Mouse (Mus musculus) left cerebral cortex, adult 11 months (tissue): ENCODE results near the gene Nsf.

Experiments
- DNase-seq: peaks from one replicate; pipeline ENCODE4 v3.0.0; 2022; ENCODE audit warnings: low spot score

Nsf gene

DNA sequence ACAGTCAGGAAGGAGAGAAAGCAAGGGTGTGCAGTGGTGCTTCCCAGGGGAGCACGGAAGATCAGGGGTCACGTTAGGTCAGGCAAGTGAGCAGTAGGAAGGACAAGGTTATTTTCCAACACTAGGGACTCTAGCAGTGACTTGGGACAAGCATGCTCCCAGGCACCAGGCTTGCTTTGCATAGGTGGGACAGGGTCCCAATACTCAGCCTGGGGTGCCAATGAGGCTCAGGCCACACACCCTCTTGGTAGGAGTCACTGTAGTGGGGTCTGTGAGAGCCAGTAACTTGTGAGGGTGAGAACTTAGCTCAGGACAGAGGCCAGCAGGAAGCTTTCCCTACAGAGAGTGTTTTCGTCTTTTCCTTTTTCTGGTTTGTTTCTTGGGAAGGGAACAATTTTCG is 121.5 kb downstream of the Nsf start:
- DNase-seq: no peak

DNA sequence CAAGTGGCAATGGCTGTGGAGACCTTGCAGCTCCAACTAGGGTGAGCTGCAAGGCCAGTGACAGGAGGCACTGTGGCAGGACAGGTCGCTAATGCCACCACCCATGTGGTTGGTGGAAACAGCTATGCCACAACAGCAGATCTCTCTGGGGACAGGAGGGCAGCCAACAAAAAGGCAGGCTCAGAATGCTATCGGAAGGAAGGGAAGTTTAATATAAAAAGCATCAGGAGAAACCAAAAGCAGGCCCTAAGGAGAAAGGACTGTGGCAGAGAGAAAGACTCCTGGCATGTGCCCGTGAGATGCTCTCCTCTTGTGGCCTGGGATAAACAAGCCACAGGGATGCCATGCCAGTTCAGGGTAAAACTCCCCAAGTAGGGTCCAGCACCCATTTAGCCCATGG is 122.1 kb downstream of the Nsf start:
- no peak for DNase-seq

DNA sequence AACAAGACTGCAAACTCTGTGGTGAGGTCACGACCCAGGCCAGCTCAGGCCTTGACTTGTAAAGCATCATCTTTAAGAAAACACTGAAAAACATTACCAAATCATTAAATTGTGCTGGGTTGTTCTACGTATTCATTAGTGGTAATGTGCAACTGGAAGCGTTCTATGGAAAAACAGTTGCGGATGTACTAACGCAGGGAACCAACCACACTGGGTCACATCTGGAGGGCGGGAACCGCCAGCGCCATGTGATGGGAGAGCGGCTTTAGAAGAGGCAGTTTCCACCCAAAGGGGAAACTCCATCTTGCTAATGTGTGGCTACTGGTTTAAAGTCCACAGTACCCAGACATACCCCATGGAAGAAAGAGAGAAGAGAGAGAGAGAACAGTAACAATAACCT is 123.4 kb downstream of the Nsf start:
- no peak for DNase-seq

DNA sequence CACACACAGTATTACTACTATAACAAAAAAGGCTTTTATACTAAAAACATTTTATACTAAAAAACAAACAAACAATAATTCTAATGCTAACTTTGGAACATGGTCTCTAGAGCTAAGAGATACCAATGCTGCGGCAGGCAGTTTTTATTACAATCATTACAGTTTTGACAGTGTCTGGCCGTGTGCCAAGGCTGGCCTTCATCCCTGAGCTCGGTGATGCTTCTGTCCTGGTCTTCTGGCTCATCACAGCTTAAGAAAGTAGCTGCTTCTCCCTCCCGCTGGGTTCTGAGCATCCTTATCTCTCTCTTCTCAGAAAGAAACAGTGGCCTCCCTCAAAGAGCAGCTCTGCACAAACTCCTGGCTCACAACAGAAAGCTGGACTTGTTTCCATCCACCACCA is 123.9 kb downstream of the Nsf start:
- no peak for DNase-seq

DNA sequence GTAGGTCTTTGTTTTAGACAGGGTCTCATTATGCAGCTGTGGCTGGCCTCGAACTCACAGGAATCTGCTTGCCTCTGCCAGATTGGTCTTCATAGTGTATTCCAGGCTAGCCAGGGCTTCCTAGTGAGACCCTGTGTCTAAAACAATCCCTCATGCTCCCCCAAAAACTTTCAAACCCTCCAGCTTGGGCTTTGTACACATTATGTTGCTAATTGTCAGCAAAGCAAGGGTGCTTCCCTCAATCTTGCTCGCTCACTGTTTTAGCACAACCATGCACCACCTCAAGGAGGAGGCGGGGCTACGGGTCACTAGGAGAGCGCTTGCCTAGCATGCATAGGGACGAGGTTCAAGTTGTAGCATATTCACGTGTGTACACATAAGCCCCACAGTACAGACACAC is 125.0 kb downstream of the Nsf start:
- no peak for DNase-seq

DNA sequence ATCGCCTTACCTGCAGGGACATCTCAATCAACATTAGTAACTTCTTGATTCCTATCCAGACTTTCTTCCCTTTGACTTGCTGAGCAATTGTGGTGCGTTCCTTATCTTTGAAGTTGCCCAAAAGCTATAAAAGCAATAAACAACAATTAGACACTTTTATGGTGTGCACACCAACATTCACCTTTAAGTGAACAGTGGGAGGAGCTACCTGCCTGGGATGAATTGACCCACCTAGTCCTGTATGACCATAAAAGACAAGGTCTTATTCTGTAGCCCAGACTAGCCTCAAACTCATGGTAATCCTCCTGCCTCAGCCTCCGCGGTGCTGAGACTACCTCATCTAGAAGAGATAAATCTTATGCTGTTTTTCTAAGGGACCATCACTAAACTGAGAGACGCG is 126.7 kb downstream of the Nsf start:
- DNase-seq: no peak

DNA sequence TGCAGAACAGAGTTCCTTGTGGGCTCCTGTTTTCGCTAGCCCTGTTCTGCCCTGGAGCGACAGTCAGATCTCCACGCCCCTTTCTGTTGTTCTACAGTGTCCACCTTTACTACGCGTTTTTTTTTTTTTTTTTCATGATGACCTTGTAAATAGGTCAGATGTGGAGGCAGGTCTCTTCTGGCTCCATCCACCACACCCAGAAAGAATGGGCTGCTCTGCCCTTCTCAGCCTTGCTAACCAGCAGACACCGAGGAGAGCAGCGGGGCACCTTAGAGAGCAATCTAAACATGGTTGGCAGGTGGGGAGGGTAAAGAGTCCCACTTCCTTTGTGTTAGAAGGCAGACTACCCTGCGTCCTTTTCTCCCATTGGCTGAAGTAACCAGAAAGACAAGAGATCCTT is 137.1 kb downstream of the Nsf start:
- DNase-seq: no peak

DNA sequence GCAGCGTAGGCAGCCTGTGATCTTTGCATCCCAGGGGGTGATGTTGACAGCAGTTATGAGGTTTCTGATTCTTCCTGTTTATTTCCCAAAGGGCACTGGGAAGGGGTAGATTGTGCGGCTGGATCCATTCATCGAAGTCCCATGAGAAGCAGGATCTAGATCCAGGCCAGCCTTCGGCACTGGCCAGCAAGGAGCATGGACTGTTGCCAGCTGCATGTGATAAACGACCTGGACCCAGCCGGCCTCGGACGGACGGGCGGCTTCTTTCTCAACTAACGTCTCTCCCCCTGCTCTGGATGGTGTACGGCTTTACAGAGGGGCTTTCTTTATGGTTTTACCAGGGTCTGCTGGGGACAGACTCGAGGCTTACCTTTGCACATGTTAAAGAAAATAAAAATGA is 137.9 kb downstream of the Nsf start:
- no peak for DNase-seq

DNA sequence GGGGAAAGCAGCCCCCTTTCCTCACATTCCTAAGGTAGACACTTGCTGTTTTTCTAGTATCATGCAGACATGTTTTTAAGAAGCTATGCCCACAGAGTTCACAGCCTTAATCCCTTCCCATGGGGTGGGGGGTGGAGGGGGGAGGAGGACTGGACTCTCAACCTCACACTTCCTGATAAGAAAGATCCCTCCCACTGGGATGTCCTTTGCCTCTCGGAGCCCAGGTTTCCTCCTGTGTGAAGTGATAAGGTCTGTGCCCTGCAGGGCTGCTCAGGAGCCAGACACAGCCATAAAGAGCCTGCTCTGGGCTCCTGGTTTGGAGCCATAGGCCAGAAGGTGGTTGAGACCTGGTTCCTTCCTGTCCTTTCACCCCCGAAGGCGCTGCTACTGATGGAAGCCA is 139.0 kb downstream of the Nsf start:
- DNase-seq: no peak

DNA sequence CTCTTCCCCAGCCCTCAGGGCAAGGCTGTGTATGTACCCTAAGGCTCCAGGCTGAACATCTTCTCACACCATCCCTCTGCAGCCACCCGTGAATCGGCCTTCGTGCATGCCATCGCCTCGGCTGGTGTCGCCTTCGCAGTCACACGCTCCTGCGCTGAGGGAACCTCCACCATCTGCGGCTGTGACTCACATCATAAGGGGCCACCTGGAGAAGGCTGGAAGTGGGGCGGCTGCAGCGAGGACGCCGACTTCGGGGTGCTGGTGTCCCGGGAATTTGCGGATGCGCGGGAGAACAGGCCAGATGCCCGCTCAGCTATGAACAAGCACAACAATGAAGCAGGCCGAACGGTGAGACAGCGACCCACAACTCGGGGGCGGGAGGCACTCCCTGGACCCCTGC is 142.6 kb downstream of the Nsf start:
- DNase-seq: no peak

DNA sequence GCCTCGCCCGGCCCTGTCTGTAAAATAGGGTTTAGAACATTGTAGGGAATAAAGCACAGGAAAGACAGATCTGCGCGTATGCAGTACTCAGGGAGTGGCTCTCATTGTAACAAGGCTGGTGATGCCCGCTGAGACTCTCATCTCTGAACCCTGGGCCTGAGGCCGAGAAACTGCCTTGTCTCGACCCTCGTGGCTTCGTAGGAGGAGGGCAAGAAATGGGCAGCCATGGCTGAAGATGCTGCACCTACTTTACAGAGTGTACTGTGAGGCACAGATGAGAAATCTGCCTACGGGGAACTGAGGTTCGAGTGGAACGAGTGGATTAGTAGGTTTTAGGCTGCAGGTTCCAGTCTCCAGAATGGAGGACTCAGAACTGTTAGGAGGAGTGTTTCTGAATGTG is 143.2 kb downstream of the Nsf start:
- DNase-seq: no peak

DNA sequence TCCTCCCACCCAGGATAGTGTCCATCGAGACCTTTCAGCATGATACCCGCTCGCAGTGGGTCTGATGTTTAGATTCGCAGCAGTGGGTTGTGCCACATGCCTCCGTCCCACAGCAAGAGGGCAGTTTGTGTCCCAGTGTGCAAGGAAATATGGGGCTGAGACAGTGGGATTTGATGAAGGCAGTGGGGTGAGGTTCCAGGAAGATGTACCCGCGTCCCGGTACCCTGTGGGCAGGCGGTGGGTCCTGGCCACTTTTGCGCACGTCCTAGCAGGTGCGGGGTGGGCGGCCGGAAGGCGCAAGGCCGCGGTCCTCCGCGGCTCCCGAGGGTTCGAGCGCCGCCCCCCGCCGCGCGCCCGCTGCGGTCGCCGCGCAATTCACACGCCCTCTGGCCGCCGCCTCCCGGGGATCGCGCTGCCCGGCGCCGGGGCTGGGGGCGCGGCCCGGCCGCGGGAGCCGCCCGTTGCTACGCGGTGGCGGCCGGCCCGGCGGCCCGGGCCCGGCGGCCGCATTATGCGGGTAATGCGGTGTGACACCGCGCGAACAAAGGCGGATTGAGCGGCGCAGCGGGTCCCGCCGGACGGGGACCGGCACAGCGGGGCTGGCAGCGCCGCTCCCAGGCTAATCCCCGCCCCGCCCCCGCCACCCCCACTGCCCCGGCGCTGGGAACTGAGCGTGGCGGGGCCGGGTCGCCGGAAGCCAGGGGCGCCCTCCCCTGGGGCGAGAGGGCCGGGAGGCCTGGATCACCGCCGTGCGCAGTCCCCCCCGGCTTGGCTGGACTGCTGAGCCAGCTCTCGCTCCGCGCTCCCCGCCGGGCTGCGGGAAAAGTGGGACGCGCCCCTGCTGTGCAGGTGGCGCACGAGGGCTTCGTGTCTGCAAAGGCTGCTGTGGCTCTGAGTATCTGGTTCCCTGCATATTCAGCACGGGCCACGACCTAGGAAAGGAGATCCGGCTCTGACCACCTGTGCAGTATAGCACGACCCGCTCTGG is 144.0 kb downstream of the Nsf start:
- DNase-seq: no peak

DNA sequence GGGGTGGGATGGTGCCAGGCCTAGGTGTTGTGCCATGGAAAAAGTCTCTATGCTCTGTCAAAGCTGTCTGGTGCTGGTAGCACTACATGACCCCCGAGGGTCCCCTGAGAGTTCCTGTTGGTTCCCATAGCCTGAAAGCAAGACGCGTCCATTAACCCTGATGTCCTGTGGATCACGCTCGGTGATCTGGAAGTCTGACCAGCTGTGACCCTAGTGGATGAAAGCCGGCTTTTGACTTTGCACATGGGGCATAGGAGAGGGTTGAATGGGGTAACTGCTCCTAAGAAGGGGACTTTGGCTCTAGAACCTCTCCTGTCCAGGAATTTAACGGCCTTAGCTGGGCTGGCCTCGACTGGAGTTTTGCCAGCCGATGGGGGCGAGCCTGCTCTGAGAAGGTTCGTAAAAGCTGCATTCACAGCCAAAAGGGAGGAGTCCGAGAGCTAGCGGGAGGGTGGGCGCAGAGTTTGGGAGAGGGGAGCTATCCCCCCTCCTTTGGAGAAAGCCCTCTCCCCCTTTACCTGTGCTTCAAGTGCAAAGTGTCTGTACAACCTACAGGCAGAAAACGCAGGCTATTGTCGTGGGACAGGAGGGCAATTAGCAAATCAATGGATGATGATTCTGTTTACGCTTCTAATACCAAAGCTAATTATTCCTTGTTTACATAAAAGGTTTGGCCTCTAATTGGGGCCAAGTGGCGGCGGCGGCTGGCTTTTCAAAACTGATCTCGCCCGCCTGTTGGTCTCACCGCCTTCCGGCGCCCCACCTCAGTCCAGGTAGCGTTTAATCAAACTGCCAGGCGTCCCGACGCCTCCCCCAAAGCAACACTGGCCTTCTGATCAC is 144.9 kb downstream of the Nsf start:
- no peak for DNase-seq

DNA sequence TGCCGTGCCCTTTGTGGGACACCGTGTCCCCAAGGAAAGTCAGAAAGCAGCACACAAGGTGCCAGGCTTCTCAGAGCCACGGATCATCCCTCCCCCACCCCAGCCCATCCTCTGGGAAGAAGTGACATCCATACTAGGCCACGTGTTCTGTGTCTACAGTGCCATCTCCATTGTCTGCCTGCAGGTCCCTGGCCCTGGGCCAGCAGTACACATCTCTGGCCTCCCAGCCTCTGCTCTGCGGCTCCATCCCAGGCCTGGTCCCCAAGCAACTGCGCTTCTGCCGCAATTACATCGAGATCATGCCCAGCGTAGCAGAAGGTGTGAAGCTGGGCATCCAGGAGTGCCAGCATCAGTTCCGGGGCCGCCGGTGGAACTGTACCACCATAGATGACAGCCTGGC is 145.9 kb downstream of the Nsf start:
- DNase-seq: peak; percentile 39

DNA sequence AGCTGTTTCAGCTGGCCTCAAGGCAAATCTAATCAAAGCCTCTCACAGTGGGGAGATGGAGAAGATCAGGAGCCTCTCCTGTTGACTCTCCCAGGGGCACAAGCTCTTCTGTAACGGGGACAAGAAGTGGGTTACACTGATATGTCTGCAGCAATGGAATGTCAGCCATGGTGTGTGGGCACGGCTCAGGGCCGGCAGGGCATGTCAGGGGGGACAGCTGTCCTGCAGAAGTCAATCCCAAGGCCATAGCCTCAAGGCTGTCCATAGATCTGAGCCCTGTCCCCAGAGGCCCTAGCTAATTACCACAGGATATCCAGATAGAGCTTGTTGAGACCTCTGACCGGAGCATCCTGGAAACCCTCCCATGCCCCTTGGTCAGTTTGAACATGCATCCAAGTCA is 149.1 kb downstream of the Nsf start:
- DNase-seq: no peak

DNA sequence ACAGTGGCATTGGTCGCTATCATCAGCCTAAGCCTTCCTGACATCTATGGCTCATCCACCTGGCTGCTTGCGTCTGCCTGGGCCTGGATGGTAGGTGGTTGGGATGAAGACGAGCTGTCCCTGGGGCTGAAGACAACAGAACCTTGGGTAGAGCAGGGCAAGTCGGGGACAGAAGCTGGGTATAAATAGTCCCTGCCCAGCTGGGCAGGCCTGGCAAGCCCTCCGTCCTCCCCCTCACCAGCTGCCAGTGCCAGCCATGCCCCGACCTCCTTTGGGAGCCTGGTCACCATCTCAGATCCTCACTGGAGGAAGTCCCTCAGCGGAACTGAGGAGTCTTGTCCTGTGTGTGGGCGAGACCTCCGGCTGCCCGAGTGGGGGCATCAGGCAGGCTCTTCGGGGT is 149.7 kb downstream of the Nsf start:
- DNase-seq: no peak

DNA sequence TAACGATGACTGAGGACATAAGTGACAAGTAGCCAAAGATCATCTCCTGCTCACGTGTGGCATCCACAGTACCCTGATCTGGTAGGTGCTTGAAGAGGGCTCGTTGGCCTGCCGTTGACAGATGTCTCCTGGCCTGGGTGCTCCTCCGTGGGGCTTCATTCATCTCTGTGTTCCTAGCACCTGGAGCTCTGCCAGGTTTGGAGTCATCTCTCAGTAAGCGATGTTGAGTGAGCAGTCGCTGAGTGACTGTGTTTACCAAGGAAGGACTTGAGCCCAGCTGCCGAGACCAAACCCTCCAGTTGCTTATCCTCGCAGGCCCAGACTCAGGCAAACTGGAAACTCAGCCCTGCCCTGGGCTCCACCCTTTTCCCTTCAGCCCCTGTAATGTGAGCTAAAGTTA is 152.7 kb downstream of the Nsf start:
- DNase-seq: no peak

DNA sequence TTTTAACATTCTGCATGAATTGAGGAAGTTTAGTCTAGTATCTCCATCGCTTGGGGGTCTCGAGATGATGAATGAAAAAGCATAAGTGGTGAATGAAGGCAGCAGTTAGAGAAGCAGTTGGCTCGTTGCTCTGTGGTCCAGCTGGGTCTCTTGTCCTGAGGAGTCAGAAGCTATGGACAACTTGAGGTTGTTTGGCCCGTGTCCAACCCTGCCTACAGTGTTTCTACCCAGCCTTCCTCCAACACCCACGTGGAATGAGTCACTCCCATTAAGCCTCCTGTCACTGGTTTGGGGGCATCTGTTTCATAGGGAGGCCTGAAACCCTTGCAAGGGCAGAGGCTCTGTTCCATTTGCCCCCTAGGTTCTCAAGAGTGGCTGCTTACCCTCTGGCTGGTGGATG is 163.9 kb downstream of the Nsf start:
- no peak for DNase-seq

DNA sequence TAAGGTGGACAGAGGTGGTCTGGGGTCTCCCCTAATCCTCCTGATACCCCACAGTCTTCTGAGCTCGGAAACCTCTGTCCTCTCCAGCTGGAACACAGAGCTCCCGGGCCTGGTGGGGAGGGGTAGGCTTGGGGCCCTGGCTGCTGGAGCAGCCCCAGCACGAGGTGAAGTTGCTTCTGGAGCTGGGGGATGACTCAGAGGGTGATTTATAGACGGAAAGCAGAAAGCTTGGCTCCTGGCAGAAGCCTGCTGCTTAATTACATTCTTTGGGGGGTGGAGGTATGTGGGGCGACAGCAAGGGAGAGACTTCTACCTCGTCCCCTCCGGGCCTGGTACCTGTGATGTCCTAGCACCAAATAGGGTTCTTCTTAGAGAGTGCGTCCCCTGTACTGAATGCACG is 173.7 kb downstream of the Nsf start:
- no peak for DNase-seq

DNA sequence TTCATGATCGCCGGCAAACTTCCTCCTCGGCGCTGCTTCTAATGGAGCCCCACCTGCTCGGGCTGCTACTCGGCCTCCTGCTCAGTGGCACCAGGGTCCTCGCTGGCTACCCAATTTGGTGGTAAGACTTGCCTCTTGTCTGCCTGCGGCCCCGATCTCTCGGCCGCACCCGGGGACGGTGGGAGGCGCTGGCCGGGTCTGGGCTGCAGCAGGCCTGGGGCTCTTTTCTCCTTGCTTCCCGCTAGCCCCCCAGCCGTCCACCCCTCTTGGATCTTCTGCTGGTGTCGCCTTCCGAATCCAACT is 179.7 kb downstream of the Nsf start:
- no peak for DNase-seq

DNA sequence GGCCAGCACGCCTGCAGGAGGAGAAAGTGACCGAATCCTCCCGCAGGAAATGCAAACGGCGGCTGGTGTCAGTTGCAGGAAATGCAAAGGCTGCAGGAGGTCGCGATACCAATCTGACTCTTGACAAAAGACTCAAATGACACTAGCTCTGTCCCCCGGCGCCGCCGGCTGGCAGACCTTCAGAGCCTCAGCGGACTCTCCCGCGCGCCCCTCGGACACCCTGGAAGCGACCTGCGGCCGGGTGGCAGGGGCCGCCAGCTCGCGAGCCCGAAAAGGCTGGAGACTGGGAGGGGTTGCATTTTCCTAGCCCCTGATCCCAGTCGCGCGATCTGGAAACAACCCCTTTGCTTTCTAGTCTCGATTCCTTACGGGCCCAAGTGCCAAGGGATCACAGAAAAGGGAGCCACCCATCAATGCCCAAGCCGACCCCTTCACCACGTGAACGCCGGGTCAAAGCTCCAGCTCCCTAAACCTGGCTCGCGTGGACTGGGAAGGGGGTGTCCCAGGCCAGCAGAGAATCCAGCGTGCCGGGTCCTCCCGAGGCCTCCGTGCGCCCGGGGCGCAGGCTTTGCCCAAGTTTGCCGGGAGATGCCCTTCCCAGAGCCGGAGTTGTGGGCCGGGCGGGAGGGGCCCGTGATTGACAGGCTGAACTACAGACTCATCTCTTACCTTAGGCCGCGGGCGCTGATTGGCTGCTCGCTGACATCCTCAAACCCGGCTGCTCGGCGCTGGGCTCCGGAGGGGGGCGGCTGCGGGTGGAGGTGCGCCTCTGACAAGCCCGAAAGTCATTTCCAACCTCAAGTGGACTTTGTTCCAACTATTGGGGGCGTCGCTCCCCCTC is 180.2 kb downstream of the Nsf start, which contains the start of gene Wnt3:
Gene Wnt3, plus strand, starts transcription at position 764 of the 841 bp plus-strand sequence.
- no peak for DNase-seq
